Mouse (Mus musculus) myocyte (in vitro differentiated cells): ENCODE results near the gene Iqschfp.

Experiments
- CEBPB ChIP-seq: IDR thresholded peaks from 2 replicates; pipeline ENCODE4 v1.6.1; 2011; ENCODE audit warnings: mild to moderate bottlenecking, moderate library complexity; ENCODE audit not compliant: poor library complexity, insufficient read depth, severe bottlenecking
- E2F4 ChIP-seq: IDR thresholded peaks from one replicate; pipeline ENCODE4 v1.6.1; 2011; ENCODE audit warnings: mild to moderate bottlenecking, control low read depth, moderate library complexity; ENCODE audit not compliant: insufficient read depth
- MAX ChIP-seq: IDR thresholded peaks from one replicate; pipeline ENCODE4 v1.6.1; 2011; ENCODE audit warnings: low read depth, mild to moderate bottlenecking, control low read depth
- MYOD1 ChIP-seq, 3 experiments: IDR thresholded peaks; one replicate each; pipeline ENCODE4 v1.6.1; 2011; ENCODE audit warnings: control low read depth in 2 of 3, low read depth in 2 of 3, mild to moderate bottlenecking in 2 of 3, moderate library complexity in 1 of 3; ENCODE audit not compliant: insufficient read length in 2 of 3, control insufficient read depth in 1 of 3
- MYOG ChIP-seq, 3 experiments: IDR thresholded peaks; one replicate each; pipeline ENCODE4 v1.6.1; 2011; ENCODE audit warnings: control low read depth in 2 of 3, low read depth in 2 of 3, mild to moderate bottlenecking in 2 of 3; ENCODE audit not compliant: insufficient read length in 2 of 3, control insufficient read depth in 1 of 3, insufficient read depth in 1 of 3
- POLR2A ChIP-seq: IDR thresholded peaks from one replicate; pipeline ENCODE4 v1.6.1; 2011; ENCODE audit warnings: low read depth, mild to moderate bottlenecking, control low read depth, moderate library complexity; ENCODE audit not compliant: insufficient read length
- POLR2AphosphoS2 ChIP-seq: IDR thresholded peaks from one replicate; pipeline ENCODE4 v1.6.1; 2011; ENCODE audit warnings: low read depth, control low read depth; ENCODE audit not compliant: insufficient read length
- REST ChIP-seq: IDR thresholded peaks from one replicate; pipeline ENCODE4 v1.6.1; 2011; ENCODE audit warnings: mild to moderate bottlenecking, control low read depth, moderate library complexity; ENCODE audit not compliant: insufficient read depth, insufficient read length
- SRF ChIP-seq: IDR thresholded peaks from one replicate; pipeline ENCODE4 v1.6.1; 2011; ENCODE audit warnings: low read depth; ENCODE audit not compliant: control insufficient read depth, insufficient read length
- TCF12 ChIP-seq: IDR thresholded peaks from one replicate; pipeline ENCODE4 v1.6.1; 2011; ENCODE audit warnings: mild to moderate bottlenecking, control low read depth; ENCODE audit not compliant: poor library complexity, insufficient read depth, severe bottlenecking
- USF1 ChIP-seq: IDR thresholded peaks from one replicate; pipeline ENCODE4 v1.6.1; 2011; ENCODE audit warnings: low read depth, mild to moderate bottlenecking, control low read depth, moderate library complexity

- TF ChIP-seq MYOG (IDR thresholded peaks at IDR 0.05; ENCODE audit: control insufficient read depth in 1 of 3, insufficient read depth in 1 of 3, insufficient read length in 2 of 3, low read depth in 2 of 3) (no peak), POLR2A (no peak), CEBPB (no peak), MYOD1 (IDR thresholded peaks at IDR 0.05; ENCODE audit: control insufficient read depth in 1 of 3, insufficient read length in 2 of 3, low read depth in 2 of 3) (no peak), MAX (no peak), POLR2AphosphoS2 (no peak), SRF (no peak), REST (no peak), USF1 (no peak), TCF12 (no peak), E2F4 (no peak)
Observed at GRCm38 (mm10) chr3:68667852-68668251, 775.8 kb downstream of the Iqschfp start.
